In the genomic region with DNA sequence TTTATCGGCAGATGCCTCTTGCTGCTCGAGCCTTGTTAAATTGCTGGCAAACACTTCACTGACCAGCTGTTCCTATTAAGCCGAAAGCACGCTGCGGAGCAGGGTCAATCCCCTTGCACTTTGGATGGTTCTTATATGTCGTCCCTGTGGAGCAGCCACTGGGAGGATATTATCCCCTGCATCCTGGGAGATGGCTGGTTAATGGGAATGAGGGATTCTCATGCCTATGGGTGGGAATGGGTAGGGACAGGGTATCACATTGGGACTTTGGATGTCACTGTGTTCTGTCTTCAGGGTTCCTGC, we compare ENCODE assay signal across 8 mouse cellular contexts.
DNase-seq lines count a peak whose midpoint lies in the region; ATAC-seq lines count a peak whose summit lies in the region.

No protein-coding gene starts in this region.

- H3K4me3 ChIP-seq in hindbrain, embryonic 14.5 days (replicated peaks; ENCODE audit: low read length), result no peak overlapping the region
- H3K4me3 ChIP-seq in midbrain, embryonic 10.5 days, result no peak overlapping the region

- peak; percentile 49 to 55 for DNase-seq in cerebellum, postnatal 10 days
- DNase-seq in cerebellum, adult 11 months, result no peak
- peak; percentile 34 for DNase-seq in MN1 (ENCODE audit: low spot score)
- DNase-seq in hindbrain, embryonic 14.5 days (ENCODE audit: low spot score), result peak; percentile 64
- peak; percentile 29 for DNase-seq in midbrain, embryonic 10.5 days (ENCODE audit: low spot score)
- DNase-seq in ovary, postnatal 10 days (ENCODE audit: low spot score), result no peak
- no peak for DNase-seq in urinary bladder, adult 2 months (ENCODE audit: low spot score)

- WGBS in hindbrain, embryonic 14.5 days, result 16% methylated on average over 6 of the region's 6 CpGs
- WGBS in midbrain, embryonic 10.5 days, result 46% methylated on average over 6 of the region's 6 CpGs

- no peaks in the 10 kb centered on the region for H3K27me3 ChIP-seq in hindbrain, embryonic 14.5 days (ENCODE audit: control insufficient read depth, insufficient read depth, low read length)
- H3K27me3 ChIP-seq in midbrain, embryonic 10.5 days (ENCODE audit: low read depth, poor library complexity, severe bottlenecking), result 0 out of 2 replicates have a peak, but pooled peaks cover 4% of the 10 kb centered on the region

- H3K4me1 ChIP-seq in hindbrain, embryonic 14.5 days (replicated peaks; ENCODE audit: control insufficient read depth, insufficient read depth, low read length), result peaks cover 11% of the 10 kb centered on the region
- peaks cover 35% of the 10 kb centered on the region for H3K4me1 ChIP-seq in midbrain, embryonic 10.5 days

- H3K36me3 ChIP-seq in hindbrain, embryonic 14.5 days (replicated peaks; ENCODE audit: control insufficient read depth, insufficient read depth), result no peaks in the 10 kb centered on the region
- H3K36me3 ChIP-seq in midbrain, embryonic 10.5 days, result no peaks in the 10 kb centered on the region

- 0 out of 2 replicates have a peak overlapping the region, but pooled peaks have one; percentile 4 for H3K4me2 ChIP-seq in hindbrain, embryonic 14.5 days (replicated peaks)

- H3K9me3 ChIP-seq in hindbrain, embryonic 14.5 days (ENCODE audit: control insufficient read depth, low read length), result no peaks in the 10 kb centered on the region
- H3K9me3 ChIP-seq in midbrain, embryonic 10.5 days (replicated peaks), result no peaks in the 10 kb centered on the region

- H3K27ac ChIP-seq in hindbrain, embryonic 14.5 days, result 0 out of 2 replicates have a peak overlapping the region, but pooled peaks have one; percentile 22
- peak overlapping the region; percentile 65 for H3K27ac ChIP-seq in midbrain, embryonic 10.5 days (replicated peaks)

- H3K9ac ChIP-seq in hindbrain, embryonic 14.5 days, result no peak overlapping the region

- peak; percentile 49; the same call in 1 of the 2 replicates for ATAC-seq in hindbrain, embryonic 14.5 days (ENCODE audit: low FRiP score)
- no peak for ATAC-seq in granulocyte monocyte progenitor cell, adult 5-6 weeks (replicated peaks; ENCODE audit: poor library complexity, severe bottlenecking)

Comparison
In these comparisons a context has a peak if more than half of its experiments do, and no peak if none do; other contexts are left out.
1. DNase-seq: peak in cerebellum, postnatal 10 days (2 of 2), MN1 (single experiment), hindbrain, embryonic 14.5 days (single experiment) and midbrain, embryonic 10.5 days (single experiment); none in cerebellum, adult 11 months (single experiment), ovary, postnatal 10 days (single experiment) and urinary bladder, adult 2 months (single experiment).